Mouse (Mus musculus): ENCODE measurements around the gene Scaf1. TPM values are rescaled to one million over a fixed set of nuclear protein-coding genes. Genes with fewer than 3 reads are reported as not detected.

Gene Scaf1
- polyA plus RNA-seq, 1 experiment, result 126 TPM

- no peak for DNase-seq (ENCODE audit: extremely low spot score in 1 of 2, low spot score in 1 of 2)
These were observed 29.1 kb downstream of the Scaf1 start for GRCm38 (mm10) chr7:44986879-44987718.

- peak; percentile 99 to 100 for DNase-seq (ENCODE audit: extremely low spot score in 1 of 2, low spot score in 1 of 2)
These were observed 29.8 kb downstream of the Scaf1 start, which contains the start of gene Prmt1 for GRCm38 (mm10) chr7:44986192-44986878. Gene Prmt1 (minus strand): TSS chr7:44986568.

- peak in 1 of 2 experiments; percentile 48 for DNase-seq (ENCODE audit: extremely low spot score in 1 of 2, low spot score in 1 of 2)
These were observed 30.5 kb downstream of the Scaf1 start for GRCm38 (mm10) chr7:44985595-44986191.

- no peak for DNase-seq (ENCODE audit: extremely low spot score in 1 of 2, low spot score in 1 of 2)
These were observed 31.4 kb downstream of the Scaf1 start for GRCm38 (mm10) chr7:44984833-44985164.

- no peak for DNase-seq (ENCODE audit: extremely low spot score in 1 of 2, low spot score in 1 of 2)
These were observed 32.0 kb downstream of the Scaf1 start for GRCm38 (mm10) chr7:44983944-44984832.

- peak in 1 of 2 experiments; percentile 92 for DNase-seq (ENCODE audit: extremely low spot score in 1 of 2, low spot score in 1 of 2)
These were observed 33.1 kb downstream of the Scaf1 start for GRCm38 (mm10) chr7:44983085-44983484.

- DNase-seq (ENCODE audit: extremely low spot score in 1 of 2, low spot score in 1 of 2), result no peak
These were observed 34.6 kb downstream of the Scaf1 start for GRCm38 (mm10) chr7:44981539-44981938.

- no peak for DNase-seq (ENCODE audit: extremely low spot score in 1 of 2, low spot score in 1 of 2)
These were observed 37.9 kb downstream of the Scaf1 start for GRCm38 (mm10) chr7:44978300-44978699.

GRCm38 (mm10) chr7:44975117-44975419 is 41.1 kb downstream of the Scaf1 start:
- no peak for DNase-seq (ENCODE audit: extremely low spot score in 1 of 2, low spot score in 1 of 2)

GRCm38 (mm10) chr7:44974383-44975116 is 41.6 kb downstream of the Scaf1 start, which contains the start of gene Cpt1c:
Gene Cpt1c (minus strand): TSS chr7:44974851.
- peak; percentile 81 to 92 for DNase-seq (ENCODE audit: extremely low spot score in 1 of 2, low spot score in 1 of 2)

- DNase-seq (ENCODE audit: extremely low spot score in 1 of 2, low spot score in 1 of 2), result no peak
These were observed 42.6 kb downstream of the Scaf1 start for GRCm38 (mm10) chr7:44973415-44974130.

- DNase-seq (ENCODE audit: extremely low spot score in 1 of 2, low spot score in 1 of 2), result no peak
These were observed 45.0 kb downstream of the Scaf1 start for GRCm38 (mm10) chr7:44971142-44971541.

- DNase-seq (ENCODE audit: extremely low spot score in 1 of 2, low spot score in 1 of 2), result peak; percentile 81 to 88
These were observed 45.9 kb downstream of the Scaf1 start for GRCm38 (mm10) chr7:44970231-44970691.

GRCm38 (mm10) chr7:44966638-44967037 is 49.5 kb downstream of the Scaf1 start:
- DNase-seq (ENCODE audit: extremely low spot score in 1 of 2, low spot score in 1 of 2), result no peak

GRCm38 (mm10) chr7:44965975-44966374 is 50.2 kb downstream of the Scaf1 start:
- DNase-seq (ENCODE audit: extremely low spot score in 1 of 2, low spot score in 1 of 2), result no peak

- no peak for DNase-seq (ENCODE audit: extremely low spot score in 1 of 2, low spot score in 1 of 2)
These were observed 51.2 kb downstream of the Scaf1 start for GRCm38 (mm10) chr7:44964990-44965389.

GRCm38 (mm10) chr7:44962831-44963230 is 53.3 kb downstream of the Scaf1 start:
- no peak for DNase-seq (ENCODE audit: extremely low spot score in 1 of 2, low spot score in 1 of 2)

- DNase-seq (ENCODE audit: extremely low spot score in 1 of 2, low spot score in 1 of 2), result no peak
These were observed 53.8 kb downstream of the Scaf1 start for GRCm38 (mm10) chr7:44962337-44962736.

GRCm38 (mm10) chr7:44960512-44960910 is 55.7 kb downstream of the Scaf1 start:
- no peak for DNase-seq (ENCODE audit: extremely low spot score in 1 of 2, low spot score in 1 of 2)
